Mouse (Mus musculus) adrenal gland, postnatal 36 days (tissue): Measurements from ENCODE around the gene Dnaic1. TPM values are rescaled to one million over a fixed set of nuclear protein-coding genes. Genes with fewer than 3 reads are reported as not detected.
A peak's percentile ranks its signal among the peaks of the same experiment; 100 is the strongest.
"Not testable (repeated sequence)": the region's sequence is repeated elsewhere in the genome, so short reads cannot be mapped to it uniquely, and the experiment has no call there.

ENCODE experiments used
- DNase-seq, 2 experiments: peaks; one replicate each; pipeline ENCODE4 v3.0.0; 2021; ENCODE audit warnings: mixed read lengths in 1 of 2
- total RNA-seq, 2 experiments: library from RNA; stranded (reverse); gene quantifications; 2 replicates each; pipeline ENCODE4 v1.2.3; 2021

Dnaic1 gene
- total RNA-seq, 2 experiments from 2014 or later, result not detected

- peak; percentile 63 to 76 for DNase-seq
Observed at GRCm38 (mm10) chr4:41665009-41665675, 95.6 kb downstream of the Dnaic1 start.

GRCm38 (mm10) chr4:41666646-41667045 is 97.1 kb downstream of the Dnaic1 start:
- DNase-seq, result peak; percentile 22 to 49

- DNase-seq, result no peak
Observed at GRCm38 (mm10) chr4:41670836-41671235, 101.3 kb downstream of the Dnaic1 start.

DNA sequence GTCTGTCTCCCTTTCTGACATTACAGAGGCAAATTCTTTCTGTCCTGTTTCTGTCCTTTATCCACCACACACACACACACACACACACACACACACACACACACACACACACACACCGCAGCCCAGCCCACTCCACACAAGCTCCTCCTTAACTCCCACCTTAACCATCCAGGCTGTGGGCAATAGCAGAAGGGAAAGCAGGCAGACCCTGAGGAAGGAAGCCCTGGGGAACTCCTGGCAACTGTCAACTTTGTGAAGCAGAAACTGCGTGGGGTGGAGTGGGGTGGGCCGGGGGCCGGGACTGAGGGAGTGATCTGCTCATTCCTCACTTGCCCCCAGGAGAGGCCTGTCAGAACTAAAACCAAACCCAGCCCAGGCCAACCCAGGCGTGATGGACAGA is 101.9 kb downstream of the Dnaic1 start:
- DNase-seq, result no peak

GRCm38 (mm10) chr4:41671963-41672480 is 102.4 kb downstream of the Dnaic1 start:
- no peak for DNase-seq

GRCm38 (mm10) chr4:41672522-41672963 is 103.0 kb downstream of the Dnaic1 start:
- DNase-seq, result no peak

DNA sequence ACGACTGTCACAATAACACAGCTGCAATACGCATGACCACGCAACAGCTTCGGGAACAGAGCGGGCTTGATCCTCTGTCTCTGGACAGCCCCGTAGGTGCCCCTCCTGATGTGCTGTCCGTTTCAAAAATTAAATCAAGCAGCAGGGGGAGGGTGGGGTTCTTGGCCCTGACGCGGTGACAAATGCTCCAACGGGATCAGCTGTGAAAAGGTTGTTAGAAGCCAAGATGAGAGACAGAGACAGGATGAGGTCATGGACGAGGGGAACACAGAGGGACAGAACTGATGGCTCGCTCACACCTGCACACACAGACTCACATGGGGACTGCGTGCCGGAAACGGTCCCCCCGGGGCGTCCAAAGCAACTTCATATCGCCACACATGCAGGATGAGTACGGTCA is 103.6 kb downstream of the Dnaic1 start:
- no peak for DNase-seq

DNA sequence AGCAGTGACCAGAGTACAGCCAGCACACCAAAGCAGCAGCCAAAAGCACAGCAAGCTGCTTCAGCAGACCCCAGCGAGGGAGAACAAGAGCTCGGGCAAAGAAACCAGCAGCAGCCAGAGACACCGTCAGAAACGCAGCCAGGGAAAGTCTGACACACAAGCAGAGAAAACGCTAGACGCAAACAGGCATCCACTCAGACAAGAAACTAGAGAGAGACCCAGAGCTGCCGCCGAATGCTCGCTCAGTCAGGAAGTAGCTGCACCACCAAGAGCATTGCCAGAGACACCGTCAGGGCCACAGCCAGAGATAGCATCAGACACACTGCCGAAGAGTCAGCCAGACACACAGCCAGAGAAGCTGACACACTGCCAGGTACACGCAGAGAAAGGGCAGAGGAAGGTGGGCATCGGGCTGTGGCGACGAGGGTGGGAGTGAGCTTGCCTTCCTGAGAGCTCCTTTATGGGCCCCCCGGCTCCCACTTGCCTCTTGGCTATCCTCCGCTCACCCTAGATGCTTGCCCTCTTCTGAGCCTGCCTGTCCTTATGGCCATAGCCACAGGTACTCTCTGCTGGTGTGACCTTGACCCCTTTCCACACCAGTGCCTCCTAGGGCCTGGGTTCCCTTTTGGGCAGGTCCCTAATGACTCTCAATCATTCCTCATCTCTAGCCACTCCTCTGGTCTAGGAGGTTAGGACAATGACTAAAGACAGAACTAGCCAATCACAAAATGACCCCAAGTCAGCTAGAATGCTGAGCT is 106.9 kb downstream of the Dnaic1 start:
- peak; percentile 65 to 70 for DNase-seq

- peak; percentile 88 to 91 for DNase-seq
Observed at GRCm38 (mm10) chr4:41677006-41677629, 107.5 kb downstream of the Dnaic1 start.

- DNase-seq, result peak; percentile 55 to 70
Observed at GRCm38 (mm10) chr4:41678863-41679262, 109.3 kb downstream of the Dnaic1 start.

DNA sequence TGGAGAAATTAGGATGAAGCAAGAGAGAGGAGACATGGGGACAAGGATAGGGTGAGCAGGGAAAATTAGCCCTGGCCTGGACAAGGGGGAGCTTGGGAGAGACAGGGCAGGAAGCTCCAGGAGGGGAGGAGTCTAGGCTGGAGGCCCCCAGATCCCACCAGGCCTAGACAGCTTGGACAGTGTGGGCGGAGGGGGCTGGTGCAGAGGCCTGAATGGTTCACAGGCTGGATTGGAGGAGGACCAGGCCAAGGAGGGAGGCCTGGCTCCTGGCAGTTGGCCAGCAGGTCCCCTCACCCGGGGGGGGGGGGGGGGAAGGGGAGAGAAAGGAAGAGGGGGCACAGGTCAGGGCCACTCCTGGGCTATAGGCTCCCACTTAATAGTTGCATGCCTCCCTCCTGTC is 109.7 kb downstream of the Dnaic1 start:
- no peak for DNase-seq

DNA sequence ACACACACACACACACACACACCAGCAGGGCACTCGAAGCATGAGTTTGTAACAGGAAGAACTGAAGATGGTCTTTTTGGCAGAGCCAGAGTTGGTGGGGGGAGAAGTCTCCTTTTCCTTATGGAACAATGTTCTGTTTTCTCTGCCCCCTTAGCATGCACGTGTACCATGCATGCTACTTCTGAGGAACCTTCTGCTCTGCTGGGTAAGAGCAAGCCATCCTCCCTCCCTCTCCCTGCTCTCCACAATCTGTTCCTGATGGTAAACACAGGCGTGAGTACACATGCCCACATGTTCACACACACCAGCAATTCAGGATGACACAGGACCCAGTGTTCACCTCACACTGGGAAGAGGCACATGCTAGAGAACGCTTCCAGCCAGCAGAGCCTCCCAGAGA is 111.6 kb downstream of the Dnaic1 start:
- DNase-seq, result no peak

DNA sequence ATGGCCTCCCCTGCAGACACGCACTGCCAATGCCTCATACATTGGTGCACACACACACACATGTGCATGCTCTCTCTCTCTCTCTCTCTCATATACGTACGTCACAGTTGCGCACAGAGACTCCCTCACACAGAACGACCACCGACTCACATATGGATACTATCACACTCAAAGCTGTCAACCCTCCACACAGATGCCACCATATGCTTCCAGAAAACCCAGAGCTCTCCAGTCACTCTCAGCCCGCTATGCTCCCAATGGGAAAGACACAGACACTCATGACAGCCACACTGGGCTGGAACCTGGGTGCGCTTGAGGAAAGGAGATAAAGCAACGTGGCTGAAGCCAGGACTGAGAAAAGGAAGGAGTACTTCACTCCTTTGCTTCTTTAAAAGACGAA is 112.4 kb downstream of the Dnaic1 start:
- no peak for DNase-seq

DNA sequence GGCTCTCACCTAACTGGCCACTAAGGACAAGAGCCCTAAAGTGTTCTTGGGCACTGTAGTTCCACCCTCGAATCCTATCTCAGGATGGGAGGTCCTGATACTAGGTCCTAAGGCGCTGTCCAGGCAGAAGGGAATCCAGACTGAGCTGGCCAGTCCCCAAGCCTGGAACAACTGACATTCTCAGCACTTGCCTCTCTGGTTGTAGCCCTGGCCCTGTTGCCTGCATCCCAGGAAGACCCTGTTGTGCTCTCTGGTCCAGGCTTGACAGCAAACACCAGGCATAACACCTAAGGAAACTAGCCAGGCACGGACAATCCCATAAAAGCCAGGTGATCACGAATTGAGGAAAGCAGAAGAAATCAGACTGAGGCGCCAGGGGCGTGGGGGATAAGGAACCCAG is 113.2 kb downstream of the Dnaic1 start:
- no peak for DNase-seq

DNA sequence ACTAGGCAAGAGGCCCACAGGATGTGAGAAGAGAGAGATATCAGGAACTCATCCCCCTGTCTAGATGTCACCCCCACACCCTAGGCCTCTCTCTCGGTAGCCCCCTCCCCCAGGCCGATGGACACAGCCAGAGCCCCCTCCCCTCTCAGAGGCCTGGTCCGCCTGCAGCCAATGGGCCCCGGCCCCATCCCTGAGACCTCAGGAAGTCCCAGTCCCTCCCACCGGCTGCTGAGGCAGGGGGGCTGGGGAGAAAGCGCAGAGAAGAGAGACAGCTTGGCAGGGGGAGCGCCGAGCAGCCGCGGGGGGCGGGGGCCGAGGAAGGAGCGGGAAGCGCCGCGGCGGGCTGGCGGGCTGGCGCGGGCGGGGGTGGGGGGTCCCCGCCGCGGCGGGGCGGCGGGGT is 113.7 kb downstream of the Dnaic1 start:
- DNase-seq, result not testable (repeated sequence)

DNA sequence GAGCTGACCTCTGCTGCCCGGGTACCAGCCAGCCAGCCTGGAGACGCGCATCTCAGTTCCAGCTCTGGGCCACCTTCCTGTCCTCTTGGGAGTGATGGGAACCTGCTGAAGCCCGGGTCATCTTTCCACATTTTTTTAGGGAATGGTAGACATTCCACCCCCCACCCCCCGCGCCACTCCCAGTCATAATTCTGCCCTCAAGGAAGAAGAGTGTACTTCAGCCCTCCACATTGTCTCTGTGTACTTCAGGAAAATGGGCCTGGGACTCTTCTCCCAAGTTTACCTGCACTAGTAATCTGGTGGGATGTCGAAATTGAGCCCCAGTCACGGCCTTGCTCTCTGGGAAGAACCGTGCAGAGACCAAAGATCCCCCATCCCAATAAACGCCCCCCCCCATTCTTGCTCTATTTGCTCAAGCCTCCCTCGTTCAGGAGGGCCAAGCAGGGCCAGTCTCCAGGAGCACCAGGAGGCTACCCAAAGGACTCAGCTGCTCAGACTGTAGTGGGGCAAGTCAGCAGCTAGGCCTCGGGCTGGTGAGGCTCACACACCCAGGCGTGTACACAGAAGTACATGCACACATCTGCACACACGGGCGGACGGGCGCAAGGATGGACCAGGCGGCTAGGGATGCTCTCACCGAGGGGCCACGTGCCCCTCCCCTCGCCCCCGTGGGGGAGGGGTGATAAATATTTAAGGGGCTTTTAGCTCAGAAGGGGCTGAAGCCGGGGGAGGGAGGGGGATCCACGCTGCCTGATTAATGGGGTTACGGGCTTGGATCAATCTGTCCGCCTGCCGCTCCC is 114.8 kb downstream of the Dnaic1 start:
- not testable (repeated sequence) for DNase-seq

- DNase-seq, result not testable (repeated sequence)
Observed at GRCm38 (mm10) chr4:41684931-41685453, 115.4 kb downstream of the Dnaic1 start.

- not testable (repeated sequence) for DNase-seq
Observed at GRCm38 (mm10) chr4:41685882-41686492, 116.4 kb downstream of the Dnaic1 start.
